Comparison of ENCODE assay signal across 8 mouse cellular contexts in genomic region chr15:96641821-96642435, GRCm38 (mm10). TPM values are rescaled to one million over a fixed set of nuclear protein-coding genes. Genes with fewer than 3 reads are reported as not detected.
DNase-seq lines count a peak whose midpoint lies in the region; ATAC-seq and TF ChIP-seq lines count a peak whose summit lies in the region.

No protein-coding gene starts in this region.

- TF ChIP-seq CTCF in lung, postnatal 0 days (IDR thresholded peaks at IDR 0.05): no peak

- WGBS in forebrain, embryonic 11.5 days: under 1% methylated on average over 31 of the region's 31 CpGs
- WGBS in intestine, embryonic 16.5 days: under 1% methylated on average over 31 of the region's 31 CpGs
- WGBS in lung, postnatal 0 days: under 1% methylated on average over 31 of the region's 31 CpGs

- peak overlapping the region; percentile 86 for H3K4me2 ChIP-seq in forebrain, embryonic 11.5 days (ENCODE audit: low read depth, low read length, severe bottlenecking)
- H3K4me2 ChIP-seq in intestine, embryonic 16.5 days (ENCODE audit: low read depth, low read length): peak overlapping the region; percentile 87
- H3K4me2 ChIP-seq in lung, postnatal 0 days (replicated peaks; ENCODE audit: low read depth, low read length): peak overlapping the region; percentile 97

- H3K9ac ChIP-seq in forebrain, embryonic 11.5 days (ENCODE audit: low read length): peak overlapping the region; percentile 99
- peak overlapping the region; percentile 96 for H3K9ac ChIP-seq in intestine, embryonic 16.5 days (ENCODE audit: low read depth, low read length)
- H3K9ac ChIP-seq in lung, postnatal 0 days (replicated peaks; ENCODE audit: low read depth): peak overlapping the region; percentile 41; the same call in 1 of the 2 replicates

- DNase-seq in lung, adult 18-20 months: peak; percentile 30 to 34
- DNase-seq in lung, postnatal 36 days: no peak
- peak; percentile 52 for DNase-seq in c-Kit-positive CD71-positive TER-119-positive erythroid progenitor cells, embryonic 14.5 days (ENCODE audit: low spot score)
- peak; percentile 80 for DNase-seq in forebrain, embryonic 11.5 days (ENCODE audit: low spot score)
- no peak for DNase-seq in lung, postnatal 0 days (ENCODE audit: low spot score)
- peak; percentile 42 to 47 for DNase-seq in right cerebral cortex, postnatal 10 days (ENCODE audit: low spot score in 2 of 2)
- DNase-seq in gastrocnemius, adult 8-10 months (ENCODE audit: low spot score in 2 of 2): no peak

- peak; percentile 14 for ATAC-seq in forebrain, embryonic 11.5 days (replicated peaks; ENCODE audit: low FRiP score)
- ATAC-seq in intestine, embryonic 16.5 days: peak; percentile 59
- 0 out of 2 replicates have a peak, but pooled peaks have one; percentile 9 for ATAC-seq in lung, postnatal 0 days

- H3K27ac ChIP-seq in forebrain, embryonic 11.5 days (ENCODE audit: low read depth, low read length): peak overlapping the region; percentile 98
- peak overlapping the region; percentile 98 for H3K27ac ChIP-seq in intestine, embryonic 16.5 days (ENCODE audit: low read length)
- peak overlapping the region; percentile 47; the same call in 1 of the 2 replicates for H3K27ac ChIP-seq in lung, postnatal 0 days (ENCODE audit: low read length)

- H3K36me3 ChIP-seq in forebrain, embryonic 11.5 days (ENCODE audit: control insufficient read depth, insufficient read depth, low read length): no peaks in the 10 kb centered on the region; the same call in 1 of the 2 replicates
- H3K36me3 ChIP-seq in intestine, embryonic 16.5 days (ENCODE audit: control insufficient read depth, insufficient read depth, low read length): no peaks in the 10 kb centered on the region
- H3K36me3 ChIP-seq in lung, postnatal 0 days (ENCODE audit: insufficient read depth, low read length): no peaks in the 10 kb centered on the region

- H3K27me3 ChIP-seq in forebrain, embryonic 11.5 days (ENCODE audit: control insufficient read depth, insufficient read depth, low read length): no peaks in the 10 kb centered on the region
- no peaks in the 10 kb centered on the region for H3K27me3 ChIP-seq in intestine, embryonic 16.5 days (replicated peaks; ENCODE audit: control insufficient read depth, insufficient read depth, low read length)
- no peaks in the 10 kb centered on the region for H3K27me3 ChIP-seq in lung, postnatal 0 days (replicated peaks; ENCODE audit: insufficient read depth, low read length)

- peak overlapping the region; percentile 79 for H3K4me3 ChIP-seq in forebrain, embryonic 11.5 days (ENCODE audit: low read depth, low read length)
- H3K4me3 ChIP-seq in intestine, embryonic 16.5 days (ENCODE audit: low read length): peak overlapping the region; percentile 81
- H3K4me3 ChIP-seq in lung, postnatal 0 days (ENCODE audit: low read depth, low read length): peak overlapping the region; percentile 65

- H3K4me1 ChIP-seq in forebrain, embryonic 11.5 days (replicated peaks; ENCODE audit: control insufficient read depth, insufficient read depth, low read length): 0 out of 2 replicates have a peak, but pooled peaks cover 6% of the 10 kb centered on the region
- peaks cover 22% of the 10 kb centered on the region for H3K4me1 ChIP-seq in intestine, embryonic 16.5 days (ENCODE audit: control insufficient read depth, insufficient read depth, low read length)
- no peaks in the 10 kb centered on the region for H3K4me1 ChIP-seq in lung, postnatal 0 days (ENCODE audit: insufficient read depth, low read depth, low read length)

- TF ChIP-seq EP300 in lung, postnatal 0 days (IDR thresholded peaks at IDR 0.05): no peak

- no peaks in the 10 kb centered on the region for H3K9me3 ChIP-seq in forebrain, embryonic 11.5 days (ENCODE audit: control insufficient read depth, low read length)
- no peaks in the 10 kb centered on the region for H3K9me3 ChIP-seq in intestine, embryonic 16.5 days (ENCODE audit: control insufficient read depth, low read length)
- H3K9me3 ChIP-seq in lung, postnatal 0 days (ENCODE audit: low read length): no peaks in the 10 kb centered on the region

RNA-seq across cellular contexts. Expression of gene Slc38a1, which starts 0.8 kb away (rescaled TPM):
- 134 and 139 TPM in 2 replicates for polyA plus RNA-seq in forebrain, embryonic 11.5 days (2014; fragmentation: Nextera tagmentation; extraction: Ambion mirVana)
- polyA plus RNA-seq in intestine, embryonic 16.5 days (2015; fragmentation: Nextera tagmentation; extraction: Ambion mirVana): 111 and 116 TPM in 2 replicates
- 13.5 and 14.5 TPM in 2 replicates for polyA plus RNA-seq in lung, postnatal 0 days (2015; fragmentation: Nextera tagmentation; extraction: Ambion mirVana)
- 1 to 10 TPM in 2 of 4 experiments, under 1 TPM in 2; 0.45 to 2.5 (median 1.0) TPM for total RNA-seq in gastrocnemius, adult 8-10 months (2022)

RNA-seq across cellular contexts. Expression of gene Slc38a2, which starts 57.6 kb away (rescaled TPM):
- 192 and 220 TPM in 2 replicates for polyA plus RNA-seq in forebrain, embryonic 11.5 days (2014; fragmentation: Nextera tagmentation; extraction: Ambion mirVana)
- 74.2 and 78.7 TPM in 2 replicates for polyA plus RNA-seq in intestine, embryonic 16.5 days (2015; fragmentation: Nextera tagmentation; extraction: Ambion mirVana)
- polyA plus RNA-seq in lung, postnatal 0 days (2015; fragmentation: Nextera tagmentation; extraction: Ambion mirVana): 66.6 and 75.3 TPM in 2 replicates
- total RNA-seq in gastrocnemius, adult 8-10 months (2022): 100 to 1,000 TPM in 1 of 4 experiments, 10 to 100 TPM in 3; 60.8 to 209 (median 73.5) TPM

Comparison
In these comparisons a context has a peak if more than half of its experiments do, and no peak if none do; other contexts are left out.
1. DNase-seq: peak in lung, adult 18-20 months (2 of 2), c-Kit-positive CD71-positive TER-119-positive erythroid progenitor cells, embryonic 14.5 days (single experiment), forebrain, embryonic 11.5 days (single experiment) and right cerebral cortex, postnatal 10 days (2 of 2); none in lung, postnatal 36 days (single experiment), lung, postnatal 0 days (single experiment) and gastrocnemius, adult 8-10 months (0 of 2).
2. ATAC-seq: peak in every context shown above with its lines; median percentile 59 in intestine, embryonic 16.5 days; 14 in forebrain, embryonic 11.5 days; 9 in lung, postnatal 0 days.
3. H3K27ac ChIP-seq: peak in every context shown above with its lines; median percentile 98 in forebrain, embryonic 11.5 days; 98 in intestine, embryonic 16.5 days; 47 in lung, postnatal 0 days.
4. H3K9ac ChIP-seq: peak in every context shown above with its lines; median percentile 99 in forebrain, embryonic 11.5 days; 96 in intestine, embryonic 16.5 days; 41 in lung, postnatal 0 days.
5. Peak in every context shown above with its lines, with median percentiles within 50 percentile points of each other: H3K4me2 ChIP-seq and H3K4me3 ChIP-seq.